Mouse (Mus musculus) heart, embryonic 16.5 days (tissue): ENCODE data around the gene Sec22b. TPM values are rescaled to one million over a fixed set of nuclear protein-coding genes. Genes with fewer than 3 reads are reported as not detected.
A peak's percentile ranks its signal among the peaks of the same experiment; 100 is the strongest.

ENCODE experiments used
- ATAC-seq: fragments of 200-750 bp; cut with Nextera tagmentation; replicated peaks from 2 replicates; pipeline ENCODE4 v1.8.0; 2017; ENCODE audit warnings: moderate number of reproducible peaks; ENCODE audit not compliant: insufficient read depth, low FRiP score; ENCODE audit errors: extremely low read depth
- H3K27ac ChIP-seq: fragments of 300-500 bp; sonication (generic); 2 replicates; pipeline ENCODE4 v1.5.1; 2014; ENCODE audit warnings: mild to moderate bottlenecking, low read length, control low read depth, moderate library complexity
- H3K27me3 ChIP-seq: fragments of 300-500 bp; sonication (generic); 2 replicates; pipeline ENCODE4 v1.6.1; 2014; ENCODE audit warnings: low read length, mixed read lengths; ENCODE audit not compliant: control insufficient read depth, insufficient read depth
- H3K36me3 ChIP-seq: fragments of 300-500 bp; sonication (generic); 2 replicates; pipeline ENCODE4 v1.6.1; 2014; ENCODE audit not compliant: control insufficient read depth, insufficient read depth
- H3K4me1 ChIP-seq: fragments of 300-500 bp; sonication (generic); 2 replicates; pipeline ENCODE4 v1.6.1; 2014; ENCODE audit warnings: low read length, mixed read lengths; ENCODE audit not compliant: control insufficient read depth, insufficient read depth
- H3K4me2 ChIP-seq: fragments of 300-500 bp; sonication (generic); 2 replicates; pipeline ENCODE4 v1.6.1; 2014; ENCODE audit warnings: low read depth, mild to moderate bottlenecking, control low read depth, low read length
- H3K4me3 ChIP-seq: fragments of 300-500 bp; sonication (generic); 2 replicates; pipeline ENCODE4 v1.5.1; 2014; ENCODE audit warnings: mild to moderate bottlenecking, control low read depth, low read length
- H3K9ac ChIP-seq: fragments of 300-500 bp; sonication (generic); 2 replicates; pipeline ENCODE4 v1.6.1; 2014; ENCODE audit warnings: low read length, control low read depth
- H3K9me3 ChIP-seq: fragments of 300-500 bp; sonication (generic); replicated peaks from 2 replicates; pipeline ENCODE4 v1.6.1; 2016; ENCODE audit warnings: low read length; ENCODE audit not compliant: control insufficient read depth
- WGBS: fragments of 180-500 bp; shearing (Covaris S2); extraction: QIAGEN DNeasy Blood & Tissue Kit; methylation state at CpG from one replicate; pipeline ENCODE4 v1.1.7; 2014; 5-methylcytosine and 5-hydroxymethylcytosine counted together
- polyA plus RNA-seq: library from polyadenylated mRNA; unstranded; fragments of >200 nt; fragmentation: Nextera tagmentation; extraction: Ambion mirVana; gene quantifications from 2 replicates; pipeline ENCODE4 v1.2.1, GENCODE M21; 2015

The Sec22b gene
- polyA plus RNA-seq, 1 experiment from 2014 or later: 112 TPM

- H3K27ac ChIP-seq: no peak overlapping the region
- no peaks in the 10 kb centered on the region for H3K36me3 ChIP-seq
- no peaks in the 10 kb centered on the region for H3K27me3 ChIP-seq
- WGBS: 76% methylated on average over 6 of the region's 6 CpGs
- H3K4me1 ChIP-seq: peaks cover 14% of the 10 kb centered on the region
- H3K9ac ChIP-seq: no peak overlapping the region
- H3K9me3 ChIP-seq: no peaks in the 10 kb centered on the region
- ATAC-seq: no peak
- no peak overlapping the region for H3K4me2 ChIP-seq
- H3K4me3 ChIP-seq: no peak overlapping the region
These were observed 33.6 kb downstream of the Sec22b start for GRCm38 (mm10) chr3:97934331-97935300.

GRCm38 (mm10) chr3:97937068-97937944 lies 36.3 kb downstream of the Sec22b start:
- H3K9ac ChIP-seq: no peak overlapping the region
- WGBS: 49% methylated on average over 17 of the region's 17 CpGs
- H3K4me3 ChIP-seq: no peak overlapping the region
- H3K4me2 ChIP-seq: no peak overlapping the region
- H3K9me3 ChIP-seq: no peaks in the 10 kb centered on the region
- no peaks in the 10 kb centered on the region for H3K36me3 ChIP-seq
- ATAC-seq: no peak
- no peak overlapping the region for H3K27ac ChIP-seq
- peaks cover 17% of the 10 kb centered on the region for H3K4me1 ChIP-seq
- no peaks in the 10 kb centered on the region for H3K27me3 ChIP-seq

GRCm38 (mm10) chr3:97937945-97938266 lies 36.9 kb downstream of the Sec22b start:
- H3K27ac ChIP-seq: no peak overlapping the region
- no peak overlapping the region for H3K4me3 ChIP-seq
- H3K4me1 ChIP-seq: peaks cover 22% of the 10 kb centered on the region
- WGBS: 76% methylated on average over 6 of the region's 6 CpGs
- H3K36me3 ChIP-seq: no peaks in the 10 kb centered on the region
- no peak for ATAC-seq
- H3K4me2 ChIP-seq: no peak overlapping the region
- H3K9me3 ChIP-seq: no peaks in the 10 kb centered on the region
- H3K27me3 ChIP-seq: no peaks in the 10 kb centered on the region
- H3K9ac ChIP-seq: no peak overlapping the region

GRCm38 (mm10) chr3:97938814-97939526 lies 38.0 kb downstream of the Sec22b start:
- H3K36me3 ChIP-seq: no peaks in the 10 kb centered on the region
- no peaks in the 10 kb centered on the region for H3K9me3 ChIP-seq
- peaks cover 21% of the 10 kb centered on the region for H3K4me1 ChIP-seq
- H3K9ac ChIP-seq: no peak overlapping the region
- WGBS: 66% methylated on average over 7 of the region's 7 CpGs
- H3K27me3 ChIP-seq: no peaks in the 10 kb centered on the region
- ATAC-seq: no peak
- H3K4me2 ChIP-seq: no peak overlapping the region
- H3K27ac ChIP-seq: peak overlapping the region; percentile 19; the same call in 1 of the 2 replicates
- no peak overlapping the region for H3K4me3 ChIP-seq

GRCm38 (mm10) chr3:97939626-97940510 lies 38.9 kb downstream of the Sec22b start:
- no peak for ATAC-seq

GRCm38 (mm10) chr3:97940511-97941204 lies 39.7 kb downstream of the Sec22b start:
- H3K27me3 ChIP-seq: no peaks in the 10 kb centered on the region
- no peaks in the 10 kb centered on the region for H3K9me3 ChIP-seq
- no peak overlapping the region for H3K27ac ChIP-seq
- no peak overlapping the region for H3K9ac ChIP-seq
- no peak for ATAC-seq
- peaks cover 25% of the 10 kb centered on the region for H3K4me1 ChIP-seq
- WGBS: 54% methylated on average over 9 of the region's 9 CpGs
- H3K4me2 ChIP-seq: no peak overlapping the region
- no peak overlapping the region for H3K4me3 ChIP-seq
- no peaks in the 10 kb centered on the region for H3K36me3 ChIP-seq

More at GRCm38 (mm10) chr3:97939626-97940510, 38.9 kb downstream of the Sec22b start:
- H3K9me3 ChIP-seq: no peaks in the 10 kb centered on the region
- H3K27ac ChIP-seq: no peak overlapping the region; the same call in 1 of the 2 replicates
- no peak overlapping the region for H3K9ac ChIP-seq
- no peaks in the 10 kb centered on the region for H3K27me3 ChIP-seq
- no peak overlapping the region for H3K4me3 ChIP-seq
- peaks cover 25% of the 10 kb centered on the region for H3K4me1 ChIP-seq
- H3K36me3 ChIP-seq: no peaks in the 10 kb centered on the region
- 31% methylated on average over 10 of the region's 10 CpGs for WGBS
- no peak overlapping the region for H3K4me2 ChIP-seq

GRCm38 (mm10) chr3:97941440-97942259 lies 40.7 kb downstream of the Sec22b start:
- H3K9me3 ChIP-seq: no peaks in the 10 kb centered on the region
- 41% methylated on average over 11 of the region's 11 CpGs for WGBS
- H3K9ac ChIP-seq: peak overlapping the region; percentile 62
- H3K4me3 ChIP-seq: peak overlapping the region; percentile 38
- H3K27me3 ChIP-seq: no peaks in the 10 kb centered on the region
- no peak for ATAC-seq
- H3K36me3 ChIP-seq: no peaks in the 10 kb centered on the region
- H3K27ac ChIP-seq: peak overlapping the region; percentile 58
- H3K4me2 ChIP-seq: peak overlapping the region; percentile 66
- H3K4me1 ChIP-seq: peaks cover 29% of the 10 kb centered on the region
